Mouse (Mus musculus) midbrain, postnatal 0 days (tissue): ENCODE data around the gene Rbm20. TPM values are rescaled to one million over a fixed set of nuclear protein-coding genes. Genes with fewer than 3 reads are reported as not detected.

Experiments
- ATAC-seq: fragments of 200-750 bp; cut with Nextera tagmentation; 2 replicates; pipeline ENCODE4 v1.8.0; 2017; ENCODE audit warnings: moderate number of reproducible peaks, mild to moderate bottlenecking, moderate TSS enrichment, moderate library complexity; ENCODE audit not compliant: low FRiP score
- DNase-seq: peaks from one replicate; pipeline ENCODE4 v3.0.0-alpha.2; 2015; ENCODE audit warnings: low spot score
- H3K27ac ChIP-seq: fragments of 300-500 bp; sonication (generic); 2 replicates; pipeline ENCODE4 v1.5.1; 2014; ENCODE audit warnings: low read depth, mild to moderate bottlenecking, low read length, mixed read lengths
- H3K27me3 ChIP-seq: fragments of 300-500 bp; sonication (generic); 2 replicates; pipeline ENCODE4 v1.6.1; 2014; ENCODE audit warnings: low read length, control low read depth, mixed read lengths; ENCODE audit not compliant: insufficient read depth
- H3K36me3 ChIP-seq: fragments of 300-500 bp; sonication (generic); 2 replicates; pipeline ENCODE4 v1.6.1; 2014; ENCODE audit warnings: low read length, control low read depth, mixed read lengths; ENCODE audit not compliant: insufficient read depth
- H3K4me1 ChIP-seq: fragments of 300-500 bp; sonication (generic); 2 replicates; pipeline ENCODE4 v1.6.1; 2014; ENCODE audit warnings: mild to moderate bottlenecking, control low read depth, antibody characterized with exemption, low read length, mixed read lengths; ENCODE audit not compliant: insufficient read depth
- H3K4me2 ChIP-seq: fragments of 300-500 bp; sonication (generic); 2 replicates; pipeline ENCODE4 v1.6.1; 2014; ENCODE audit warnings: low read depth, mild to moderate bottlenecking, low read length, mixed read lengths; ENCODE audit not compliant: poor library complexity, severe bottlenecking
- H3K4me3 ChIP-seq: fragments of 300-500 bp; sonication (generic); 2 replicates; pipeline ENCODE4 v1.5.1; 2014; ENCODE audit warnings: low read depth, mild to moderate bottlenecking, low read length, moderate library complexity
- H3K9ac ChIP-seq: fragments of 300-500 bp; sonication (generic); replicated peaks from 2 replicates; pipeline ENCODE4 v1.6.1; 2014; ENCODE audit warnings: mild to moderate bottlenecking, low read length, moderate library complexity, mixed read lengths; ENCODE audit not compliant: poor library complexity, severe bottlenecking
- H3K9me3 ChIP-seq: fragments of 300-500 bp; sonication (generic); 2 replicates; pipeline ENCODE4 v1.6.1; 2016; ENCODE audit warnings: low read length, control low read depth
- CTCF ChIP-seq: IDR thresholded peaks from 2 replicates; pipeline ENCODE4 v1.5.1; 2016; ENCODE audit warnings: antibody characterized with exemption, mild to moderate bottlenecking
- WGBS: fragments of 180-500 bp; shearing (Covaris S2); extraction: QIAGEN DNeasy Blood & Tissue Kit; methylation state at CpG from one replicate; pipeline ENCODE4 v1.1.7; 2014; 5-methylcytosine and 5-hydroxymethylcytosine counted together
- polyA plus RNA-seq: library from polyadenylated mRNA; unstranded; fragments of >200 nt; fragmentation: Nextera tagmentation; extraction: Ambion mirVana; gene quantifications from 2 replicates; pipeline ENCODE4 v1.2.1, GENCODE M21; 2015
- total RNA-seq: library from RNA; depleted of rRNA; stranded (reverse); fragments of >200 nt; gene quantifications from 2 replicates; pipeline ENCODE4 v1.2.3, GENCODE M21; 2014

Gene Rbm20
- total and polyA plus RNA-seq, 2 experiments from 2014 or later = 0.75 to 2.0 TPM

DNA sequence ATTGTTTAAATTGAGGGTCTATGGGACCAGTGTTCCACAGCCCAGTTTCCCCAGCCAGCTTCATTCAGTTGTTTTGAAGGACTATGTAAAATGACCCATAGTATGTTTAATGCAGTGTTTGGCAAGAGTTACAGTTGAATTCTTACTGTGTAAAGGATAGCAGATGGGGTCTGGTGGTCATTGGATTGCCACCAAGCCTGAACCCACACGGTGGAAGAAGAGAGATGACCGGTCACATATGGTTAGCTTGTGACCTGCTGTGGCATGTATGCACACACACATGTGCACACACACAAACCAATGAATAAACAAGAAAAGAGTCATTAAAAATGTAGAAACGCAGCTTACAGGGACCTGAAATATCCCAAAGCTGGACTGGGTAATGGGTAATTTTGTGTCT lies 19.5 kb downstream of the Rbm20 start:
- Histone ChIP-seq H3K4me3 (no peak overlapping the region), H3K27me3 (no peaks in the 10 kb centered on the region), H3K36me3 (no peaks in the 10 kb centered on the region), H3K4me1 (0 out of 2 replicates have a peak, but pooled peaks cover 2% of the 10 kb centered on the region), H3K9ac (no peak overlapping the region), H3K27ac (no peak overlapping the region), H3K4me2 (no peak overlapping the region), H3K9me3 (no peaks in the 10 kb centered on the region)
- WGBS = 91% methylated on average over 3 of the region's 3 CpGs
- DNase-seq (no peak), ATAC-seq (no peak)
- no peak for TF ChIP-seq CTCF

DNA sequence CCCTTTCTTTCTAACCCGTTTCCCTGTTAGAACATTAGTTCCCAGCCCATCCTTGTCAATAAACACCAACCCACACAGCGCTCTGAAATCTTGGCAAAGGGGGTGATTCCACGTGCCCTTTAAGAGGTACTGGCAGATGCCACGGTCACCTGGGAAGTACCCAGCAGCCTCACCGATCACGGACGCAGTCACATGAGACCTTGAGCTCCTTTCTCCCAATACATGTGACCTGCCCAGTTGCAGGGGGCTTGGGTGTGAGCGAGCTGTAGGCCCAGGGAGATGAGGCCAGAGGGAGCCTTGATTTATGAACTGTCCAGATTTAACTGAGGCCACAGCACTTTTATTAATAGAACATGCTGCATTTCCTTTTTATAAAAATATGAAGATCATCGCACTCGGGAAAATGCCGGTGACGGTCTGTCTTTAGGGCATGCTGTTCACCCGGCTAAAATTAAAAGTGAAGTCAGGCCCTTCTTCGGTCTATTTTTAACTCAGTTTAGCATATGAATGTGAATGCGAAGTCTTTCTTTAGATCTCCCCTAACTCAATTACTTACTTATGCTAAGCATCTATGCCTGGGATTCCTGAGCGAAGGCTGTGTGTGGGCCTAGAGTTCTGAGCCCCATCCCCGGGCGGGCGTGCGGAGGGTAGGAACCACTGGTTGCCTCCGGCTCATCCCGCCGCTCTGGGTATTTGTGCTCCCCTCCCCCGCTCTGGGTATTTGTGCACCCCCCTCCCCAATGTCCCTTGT lies 20.4 kb downstream of the Rbm20 start:
- Histone ChIP-seq H3K9ac (0 out of 2 replicates have a peak overlapping the region, but pooled peaks have one; percentile 8), H3K4me3 (no peak overlapping the region), H3K27me3 (no peaks in the 10 kb centered on the region), H3K27ac (no peak overlapping the region), H3K9me3 (no peaks in the 10 kb centered on the region), H3K36me3 (no peaks in the 10 kb centered on the region), H3K4me1 (0 out of 2 replicates have a peak, but pooled peaks cover 2% of the 10 kb centered on the region), H3K4me2 (no peak overlapping the region)
- peak; percentile 39 for DNase-seq
- WGBS = 27% methylated on average over 24 of the region's 24 CpGs
- no peak for TF ChIP-seq CTCF
- no peak for ATAC-seq

DNA sequence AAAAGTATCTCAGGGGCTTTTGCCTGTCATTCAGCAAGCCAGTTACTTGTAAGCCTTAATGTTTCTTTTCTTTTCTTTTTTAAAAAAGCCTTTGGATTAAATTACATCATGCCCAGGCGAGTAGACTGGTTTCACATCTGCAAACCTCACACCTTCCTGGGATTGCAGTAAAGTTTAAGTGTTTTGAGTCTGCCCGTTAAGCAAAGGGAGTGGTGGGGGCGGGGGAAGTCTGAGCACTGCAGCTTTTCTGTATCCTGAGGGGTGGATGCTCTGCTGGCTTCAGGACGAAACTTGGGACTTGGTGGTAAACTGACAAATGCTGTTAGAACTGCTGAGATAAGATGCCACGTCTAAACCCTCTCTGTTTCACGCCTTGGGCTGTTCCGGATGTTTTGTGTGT lies 22.6 kb downstream of the Rbm20 start:
- DNase-seq = no peak
- no peak for ATAC-seq
- Histone ChIP-seq H3K4me3 (no peak overlapping the region), H3K9ac (no peak overlapping the region), H3K27ac (no peak overlapping the region), H3K27me3 (no peaks in the 10 kb centered on the region), H3K4me2 (no peak overlapping the region), H3K9me3 (no peaks in the 10 kb centered on the region), H3K36me3 (no peaks in the 10 kb centered on the region), H3K4me1 (0 out of 2 replicates have a peak, but pooled peaks cover 2% of the 10 kb centered on the region)
- TF ChIP-seq CTCF = no peak
- 27% methylated on average over 7 of the region's 7 CpGs for WGBS

DNA sequence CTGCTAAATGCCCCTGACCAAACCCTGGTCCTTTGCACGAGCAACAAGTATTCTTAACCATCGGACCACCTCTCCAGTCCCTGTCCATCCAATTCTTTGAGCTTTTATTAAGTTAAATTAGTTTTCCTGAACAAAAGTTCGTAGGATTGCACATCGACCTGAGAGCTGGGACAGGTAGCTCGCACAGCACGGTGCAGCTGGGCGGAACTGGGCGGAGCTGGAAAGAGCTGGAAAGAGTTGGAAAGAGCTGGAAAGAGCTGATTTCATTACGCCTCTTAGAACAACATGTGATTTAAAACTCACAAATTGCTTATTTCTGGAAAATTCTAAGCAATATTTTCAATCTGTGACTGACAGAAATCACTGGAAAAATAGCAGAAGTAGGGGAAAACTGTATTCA lies 24.3 kb downstream of the Rbm20 start:
- ATAC-seq = no peak
- 95% methylated on average over 9 of the region's 9 CpGs for WGBS
- Histone ChIP-seq H3K9me3 (no peaks in the 10 kb centered on the region), H3K4me2 (no peak overlapping the region), H3K4me3 (no peak overlapping the region), H3K9ac (no peak overlapping the region), H3K27me3 (no peaks in the 10 kb centered on the region), H3K27ac (no peak overlapping the region), H3K36me3 (no peaks in the 10 kb centered on the region), H3K4me1 (no peaks in the 10 kb centered on the region)
- DNase-seq = no peak
- no peak for TF ChIP-seq CTCF

DNA sequence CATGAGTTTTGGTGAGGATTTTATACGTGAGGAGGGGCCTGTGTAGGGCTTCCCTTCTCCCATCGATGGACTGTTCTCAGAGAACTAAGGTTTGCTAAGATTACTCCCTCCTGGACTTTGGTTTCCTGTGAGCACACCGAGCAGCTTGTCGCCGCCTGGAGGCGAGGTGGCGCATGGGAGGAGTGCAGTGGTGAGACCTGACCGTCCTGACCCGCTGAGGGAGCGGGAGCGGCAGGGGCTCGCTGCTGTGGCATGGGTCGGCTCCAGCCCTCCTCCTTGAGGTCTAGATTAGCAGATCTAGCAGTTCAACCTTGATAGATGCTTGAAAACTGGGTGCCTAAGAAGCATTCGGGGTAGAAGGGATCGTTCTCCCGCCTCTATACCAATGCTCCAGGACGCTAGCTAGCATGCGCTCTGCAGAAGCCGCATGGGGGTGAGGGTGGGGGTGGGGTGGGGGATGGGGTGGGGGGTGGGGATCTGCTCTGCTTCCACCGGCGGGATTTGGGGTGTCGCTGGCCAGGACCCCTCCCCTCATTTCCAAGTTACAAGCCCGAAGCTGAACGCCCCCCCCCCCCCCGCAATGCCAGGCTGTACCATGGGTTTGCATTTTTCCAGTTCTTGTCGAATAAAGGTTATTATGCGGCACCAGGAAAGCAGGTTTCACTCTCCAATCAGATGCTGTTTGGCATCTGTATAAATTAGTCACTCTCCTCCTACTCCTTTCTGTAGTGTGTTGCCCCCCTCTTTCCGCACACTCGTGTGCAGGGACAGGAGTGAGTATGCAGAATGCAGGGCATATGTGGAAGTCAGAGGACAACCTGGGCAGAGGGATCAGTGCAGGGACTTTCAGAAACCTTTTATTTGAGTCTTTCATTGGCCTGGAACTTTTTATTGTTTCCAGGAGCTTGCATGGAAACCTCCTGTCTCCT lies 28.1 kb downstream of the Rbm20 start:
- Histone ChIP-seq H3K27ac (peak overlapping the region; percentile 55; the same call in 1 of the 2 replicates), H3K27me3 (no peaks in the 10 kb centered on the region), H3K4me2 (peak overlapping the region; percentile 73), H3K9ac (peak overlapping the region; percentile 56), H3K9me3 (no peaks in the 10 kb centered on the region), H3K4me3 (peak overlapping the region; percentile 40), H3K4me1 (no peaks in the 10 kb centered on the region), H3K36me3 (no peaks in the 10 kb centered on the region)
- DNase-seq (peak; percentile 57), ATAC-seq (peak; percentile 62)
- 2% methylated on average over 26 of the region's 29 CpGs for WGBS
- TF ChIP-seq CTCF = peak; percentile 80
